Mouse (Mus musculus) liver, embryonic 14.5 days (tissue): ENCODE data around the gene Rbpjl. TPM values are rescaled to one million over a fixed set of nuclear protein-coding genes. Genes with fewer than 3 reads are reported as not detected.

ENCODE experiments used
- ATAC-seq: fragments of 200-750 bp; cut with Nextera tagmentation; 2 replicates; pipeline ENCODE4 v1.8.0; 2017; ENCODE audit warnings: moderate number of reproducible peaks, mild to moderate bottlenecking, moderate library complexity; ENCODE audit not compliant: insufficient read depth
- DNase-seq, 3 experiments: peaks; one replicate each; pipeline ENCODE4 v3.0.0-alpha.2; 2012 to 2013; ENCODE audit warnings: low read depth in 3 of 3, low spot score in 3 of 3
- H3K27ac ChIP-seq: fragments of 300-500 bp; sonication (generic); 2 replicates; pipeline ENCODE4 v1.5.1; 2014; ENCODE audit warnings: moderate library complexity, mild to moderate bottlenecking, control low read depth, inconsistent platforms
- H3K27me3 ChIP-seq: fragments of 300-500 bp; sonication (generic); 2 replicates; pipeline ENCODE4 v1.6.1; 2014; ENCODE audit warnings: mild to moderate bottlenecking, low read length, moderate library complexity; ENCODE audit not compliant: control insufficient read depth, insufficient read depth
- H3K36me3 ChIP-seq: fragments of 300-500 bp; sonication (generic); replicated peaks from 2 replicates; pipeline ENCODE4 v1.6.1; 2014; ENCODE audit warnings: low read depth; ENCODE audit not compliant: control insufficient read depth, insufficient read depth
- H3K4me1 ChIP-seq, 2 experiments: fragments of 200-500 bp in 1 of 2; fragments of 300-500 bp in 1 of 2; sonication (generic) in 1 of 2; replicated peaks; 2 replicates each; pipeline ENCODE4 v1.6.1; 2012 to 2014; ENCODE audit warnings: antibody characterized with exemption in 1 of 2, inconsistent platforms in 1 of 2, low read length in 1 of 2; ENCODE audit not compliant: control insufficient read depth in 2 of 2, insufficient read depth in 2 of 2
- H3K4me2 ChIP-seq: fragments of 300-500 bp; sonication (generic); 2 replicates; pipeline ENCODE4 v1.6.1; 2014; ENCODE audit warnings: low read depth, mild to moderate bottlenecking, control low read depth, moderate library complexity
- H3K4me3 ChIP-seq, 2 experiments: fragments of 200-500 bp in 1 of 2; fragments of 300-500 bp in 1 of 2; sonication (generic) in 1 of 2; 2 replicates each; pipeline ENCODE4 v1.5.1; 2012 to 2014; ENCODE audit warnings: low read depth in 2 of 2, low read length in 2 of 2, mild to moderate bottlenecking in 2 of 2, control low read depth in 1 of 2, inconsistent platforms in 1 of 2, moderate library complexity in 1 of 2; ENCODE audit not compliant: insufficient read depth in 1 of 2
- H3K9ac ChIP-seq: fragments of 300-500 bp; sonication (generic); replicated peaks from 2 replicates; pipeline ENCODE4 v1.6.1; 2014; ENCODE audit warnings: mild to moderate bottlenecking, control low read depth, moderate library complexity
- H3K9me3 ChIP-seq: fragments of 300-500 bp; sonication (generic); 2 replicates; pipeline ENCODE4 v1.6.1; 2016; ENCODE audit warnings: low read length, mixed read lengths; ENCODE audit not compliant: control insufficient read depth
- CTCF ChIP-seq: IDR thresholded peaks from 2 replicates; pipeline ENCODE4 v1.5.1; 2016; ENCODE audit warnings: antibody characterized with exemption, low read depth, control low read depth
- EP300 ChIP-seq: IDR thresholded peaks from 2 replicates; pipeline ENCODE4 v1.6.1; 2016; ENCODE audit warnings: antibody characterized with exemption, low read depth
- WGBS: fragments of 180-500 bp; shearing (Covaris S2); extraction: QIAGEN DNeasy Blood & Tissue Kit; methylation state at CpG from one replicate; pipeline ENCODE4 v1.1.7; 2014; ENCODE audit not compliant: insufficient replicate concordance; 5-methylcytosine and 5-hydroxymethylcytosine counted together
- polyA plus RNA-seq, 2 experiments: library from polyadenylated mRNA; depleted of rRNA in 1 of 2; stranded (reverse) in 1 of 2; unstranded in 1 of 2; fragments of >200 nt; fragmentation: Nextera tagmentation in 1 of 2; extraction: Ambion mirVana in 1 of 2; gene quantifications; 2 replicates each; pipeline versions ENCODE4 v1.2.1 to v1.2.3; 2012 to 2014

The Rbpjl gene
- polyA plus RNA-seq, 2 experiments = 0.05 to 0.06 TPM

DNA sequence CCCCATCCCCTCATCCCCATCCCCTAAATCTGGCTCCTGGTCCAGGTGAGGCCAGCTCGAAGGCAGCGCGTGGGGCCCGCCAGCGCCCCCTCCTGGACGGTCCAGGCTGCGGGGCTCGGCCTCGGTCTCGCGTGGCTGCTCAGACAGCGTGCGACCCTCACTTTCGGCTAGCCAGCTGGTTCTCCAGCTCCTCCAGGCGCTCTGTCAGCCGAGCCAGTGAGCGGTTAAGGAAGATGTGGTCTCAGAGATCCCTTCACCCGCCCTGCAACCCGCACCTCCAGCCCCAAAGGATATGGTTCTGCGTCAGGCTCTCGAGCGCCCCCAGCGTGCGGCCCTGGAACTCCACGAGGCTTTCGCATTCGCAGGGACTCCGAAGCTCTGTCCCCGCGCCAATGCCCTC lies 13.4 kb upstream of the Rbpjl start:
- no peak for TF ChIP-seq EP300
- TF ChIP-seq CTCF = peak; percentile 88
- DNase-seq (peak in 2 of 3 experiments; percentile 22 to 23), ATAC-seq (no peak)
- Histone ChIP-seq H3K4me1 (0 out of 4 replicates have a peak, but pooled peaks cover 0 to 2% of the 10 kb centered on the region in 2 experiments), H3K4me3 (peak overlapping the region; percentile 3 to 16; a peak in 3 of 4 replicates), H3K9ac (no peak overlapping the region), H3K9me3 (no peaks in the 10 kb centered on the region), H3K27ac (no peak overlapping the region), H3K27me3 (peaks cover 13% of the 10 kb centered on the region), H3K36me3 (no peaks in the 10 kb centered on the region), H3K4me2 (peak overlapping the region; percentile 14; the same call in 1 of the 2 replicates)
- WGBS = 1% methylated on average over 30 of the region's 30 CpGs

GRCm38 (mm10) chr2:164393126-164393525 lies 9.8 kb upstream of the Rbpjl start:
- no peak overlapping the region for H3K4me3 ChIP-seq
- no peak overlapping the region for H3K27ac ChIP-seq
- H3K4me2 ChIP-seq = no peak overlapping the region
- no peak overlapping the region for H3K9ac ChIP-seq
- no peak for TF ChIP-seq CTCF
- DNase-seq = no peak
- ATAC-seq = no peak
- no peaks in the 10 kb centered on the region for H3K4me1 ChIP-seq
- WGBS = 66% methylated on average over 29 of the region's 29 CpGs
- peaks cover 11% of the 10 kb centered on the region for H3K27me3 ChIP-seq
- no peaks in the 10 kb centered on the region for H3K9me3 ChIP-seq
- H3K36me3 ChIP-seq = no peaks in the 10 kb centered on the region

DNA sequence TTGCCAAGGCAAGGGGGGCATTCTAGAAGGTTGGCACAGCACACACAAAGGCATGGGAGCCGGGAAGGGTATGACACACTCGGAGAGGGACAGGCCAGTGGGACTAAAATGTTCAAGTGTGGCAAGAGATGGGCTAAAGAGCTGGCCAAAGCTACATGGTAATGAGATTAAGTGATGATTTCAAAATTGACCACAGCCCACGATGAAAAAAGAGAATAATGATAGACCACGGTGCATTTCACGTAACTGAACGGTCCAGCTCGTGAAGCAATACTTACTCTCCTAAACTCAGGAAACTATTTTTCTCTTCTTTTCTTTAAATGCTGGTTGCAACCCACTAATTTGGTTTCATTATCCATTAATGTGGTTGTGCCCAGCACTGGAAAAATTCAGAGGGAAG lies 6.9 kb upstream of the Rbpjl start:
- Histone ChIP-seq H3K9me3 (no peaks in the 10 kb centered on the region), H3K27ac (no peak overlapping the region), H3K4me1 (no peaks in the 10 kb centered on the region), H3K36me3 (no peaks in the 10 kb centered on the region), H3K4me3 (no peak overlapping the region), H3K4me2 (no peak overlapping the region), H3K9ac (no peak overlapping the region), H3K27me3 (peaks cover 14% of the 10 kb centered on the region)
- DNase-seq = no peak
- WGBS = 73% methylated on average over 7 of the region's 7 CpGs
- TF ChIP-seq CTCF (no peak), EP300 (no peak)
- no peak for ATAC-seq

- DNase-seq (no peak), ATAC-seq (no peak)
- H3K9me3 ChIP-seq = no peaks in the 10 kb centered on the region
- no peaks in the 10 kb centered on the region for H3K36me3 ChIP-seq
- 53% methylated on average over 12 of the region's 12 CpGs for WGBS
- H3K4me1 ChIP-seq = no peaks in the 10 kb centered on the region
- no peak for TF ChIP-seq EP300
- TF ChIP-seq CTCF = no peak
- peaks cover 23% of the 10 kb centered on the region for H3K27me3 ChIP-seq
- H3K9ac ChIP-seq = no peak overlapping the region
- H3K4me2 ChIP-seq = no peak overlapping the region
- no peak overlapping the region for H3K27ac ChIP-seq
- H3K4me3 ChIP-seq = no peak overlapping the region
These were observed 6.0 kb upstream of the Rbpjl start for GRCm38 (mm10) chr2:164396911-164397310.

DNA sequence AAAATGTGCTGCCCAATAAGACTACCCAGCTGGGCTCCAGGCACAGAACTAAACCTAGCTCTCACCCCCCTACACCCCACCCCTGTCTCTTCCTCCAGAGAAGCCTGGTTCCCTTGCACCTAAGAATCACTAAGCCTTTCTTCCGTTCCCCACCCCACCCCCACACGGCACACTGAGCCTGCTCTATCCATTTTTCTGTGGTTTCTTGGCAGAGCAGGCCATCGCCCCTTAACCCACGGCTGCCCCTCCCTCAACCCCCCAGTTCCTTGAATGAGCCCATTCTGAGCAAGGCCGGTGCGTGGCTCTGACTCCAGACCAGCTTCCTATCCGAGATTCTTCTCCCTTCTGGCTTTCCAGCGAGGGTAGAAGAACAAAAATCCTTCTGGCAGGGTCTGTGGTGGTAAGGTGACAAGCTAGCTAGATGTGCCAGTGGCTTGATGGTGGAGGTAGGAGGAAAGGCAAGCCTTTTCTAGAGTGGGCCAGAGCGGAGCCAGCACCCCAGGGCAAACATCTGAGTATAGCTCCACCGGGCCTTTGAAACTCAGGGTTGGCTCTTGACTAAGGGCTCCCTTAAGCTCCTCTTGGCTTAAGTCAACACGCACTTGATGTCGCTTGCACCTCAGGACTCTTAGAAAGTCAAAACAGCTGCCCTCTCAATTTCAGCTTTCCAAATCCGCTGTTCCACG lies 598 bp downstream of the Rbpjl start:
- WGBS = 8% methylated on average over 14 of the region's 14 CpGs

More for the DNA sequence above, 598 bp downstream of the Rbpjl start:
- TF ChIP-seq EP300 (no peak), CTCF (no peak)
- Histone ChIP-seq H3K4me3 (no peak overlapping the region), H3K36me3 (no peaks in the 10 kb centered on the region), H3K4me1 (no peaks in the 10 kb centered on the region), H3K4me2 (no peak overlapping the region), H3K27ac (no peak overlapping the region), H3K9ac (no peak overlapping the region), H3K9me3 (no peaks in the 10 kb centered on the region), H3K27me3 (peaks cover 72% of the 10 kb centered on the region)
- DNase-seq = no peak
- ATAC-seq = no peak
